Mouse (Mus musculus) thymus, adult 2 months (tissue): Measurements from ENCODE around the gene Vwf.

Experiments
- CTCF ChIP-seq: fragments of 200-500 bp; IDR thresholded peaks from 2 replicates; pipeline ENCODE4 v1.5.1; 2012; ENCODE audit warnings: mild to moderate bottlenecking, control low read depth, low read length, moderate library complexity, borderline replicate concordance; ENCODE audit not compliant: control insufficient read depth, poor library complexity, insufficient read depth; ENCODE audit errors: extremely low read depth
- POLR2A ChIP-seq: fragments of 200-500 bp; IDR thresholded peaks from 2 replicates; pipeline ENCODE4 v1.6.1; 2012; ENCODE audit warnings: mild to moderate bottlenecking, low read length, control low read depth, moderate library complexity; ENCODE audit not compliant: control insufficient read depth, poor library complexity, insufficient read depth; ENCODE audit errors: extremely low read depth

GRCm38 (mm10) chr6:125583666-125584065, 37.1 kb downstream of the Vwf start:
- TF ChIP-seq POLR2A, result no peak
- TF ChIP-seq CTCF, result no peak
